In genomic region chr12:32059135-32059534, GRCm38 (mm10) we compare ENCODE assay signal across 10 mouse cellular contexts. TPM values are rescaled to one million over a fixed set of nuclear protein-coding genes. Genes with fewer than 3 reads are reported as not detected.
A peak's percentile ranks its signal among the peaks of the same experiment; 100 is the strongest.
DNase-seq lines count a peak whose midpoint lies in the region; ATAC-seq and TF ChIP-seq lines count a peak whose summit lies in the region.
"Had no signal": no experiment of that assay in that cellular context is flagged by ENCODE, and none has a peak within 500 bp of the region (broad histone marks: within the 10 kb centered on the region; RNA-seq: fewer than 3 reads in every experiment).

No protein-coding gene starts in this region.

- no peak for ATAC-seq in heart, embryonic 13.5 days (ENCODE audit: extremely low read depth, insufficient number of reproducible peaks, low FRiP score, low TSS enrichment)
- no peak for ATAC-seq in embryonic facial prominence, embryonic 12.5 days (ENCODE audit: insufficient number of reproducible peaks, insufficient read depth, low FRiP score, low TSS enrichment)
- no peak for ATAC-seq in hindbrain, embryonic 16.5 days
- ATAC-seq in midbrain, postnatal 0 days (ENCODE audit: low FRiP score), result no peak
- ATAC-seq in megakaryocyte progenitor cell, adult 5-6 weeks (replicated peaks; ENCODE audit: poor library complexity), result no peak

- 83% methylated on average over 2 of the region's 2 CpGs for WGBS in heart, embryonic 13.5 days
- WGBS in embryonic facial prominence, embryonic 12.5 days, result 51% methylated on average over 2 of the region's 2 CpGs
- WGBS in hindbrain, embryonic 16.5 days, result 22% methylated on average over 2 of the region's 2 CpGs
- 25% methylated on average over 2 of the region's 2 CpGs for WGBS in midbrain, postnatal 0 days

- intact Hi-C loops in heart, postnatal 36 days (cut with DNase I), result no loop called here

- H3K4me1 ChIP-seq in heart, embryonic 13.5 days, result peaks cover 37% of the 10 kb centered on the region
- H3K4me1 ChIP-seq in embryonic facial prominence, embryonic 12.5 days, result peaks cover 13% of the 10 kb centered on the region; the same call in 1 of the 2 replicates
- peaks cover 19% of the 10 kb centered on the region for H3K4me1 ChIP-seq in hindbrain, embryonic 16.5 days (ENCODE audit: control insufficient read depth, insufficient read depth, low read depth, low read length)
- peaks cover 6% of the 10 kb centered on the region; the same call in 1 of the 2 replicates for H3K4me1 ChIP-seq in midbrain, postnatal 0 days (ENCODE audit: insufficient read depth, low read length)

- H3K27me3 ChIP-seq in heart, embryonic 13.5 days (replicated peaks), result no peaks in the 10 kb centered on the region
- no peaks in the 10 kb centered on the region for H3K27me3 ChIP-seq in embryonic facial prominence, embryonic 12.5 days
- no peaks in the 10 kb centered on the region for H3K27me3 ChIP-seq in hindbrain, embryonic 16.5 days (replicated peaks; ENCODE audit: control insufficient read depth, insufficient read depth, low read length)
- no peaks in the 10 kb centered on the region for H3K27me3 ChIP-seq in midbrain, postnatal 0 days (ENCODE audit: insufficient read depth, low read length)

- DNase-seq in heart, postnatal 36 days, result no peak
- DNase-seq in midbrain, postnatal 0 days (ENCODE audit: low spot score), result no peak
- DNase-seq in spleen, adult 18-20 months, result no peak
- no peak for DNase-seq in urinary bladder, postnatal 36 days (ENCODE audit: low spot score in 2 of 2)
- DNase-seq: gastrocnemius, postnatal 14 days; kidney, adult 8-10 months had no signal

- no peak for TF ChIP-seq CTCF in midbrain, postnatal 0 days (IDR thresholded peaks at IDR 0.05)

- no peak overlapping the region for H3K27ac ChIP-seq in heart, embryonic 13.5 days (replicated peaks)
- H3K27ac ChIP-seq in embryonic facial prominence, embryonic 12.5 days, result no peak overlapping the region
- H3K27ac ChIP-seq in hindbrain, embryonic 16.5 days (ENCODE audit: low read depth, low read length), result peak overlapping the region; percentile 99
- H3K27ac ChIP-seq in midbrain, postnatal 0 days (ENCODE audit: low read depth, low read length), result peak overlapping the region; percentile 99

- no peak overlapping the region; the same call in 1 of the 2 replicates for H3K4me3 ChIP-seq in heart, embryonic 13.5 days
- H3K4me3 ChIP-seq in embryonic facial prominence, embryonic 12.5 days, result 0 out of 2 replicates have a peak overlapping the region, but pooled peaks have one; percentile 10
- peak overlapping the region; percentile 93 for H3K4me3 ChIP-seq in hindbrain, embryonic 16.5 days (ENCODE audit: low read length)
- peak overlapping the region; percentile 90 for H3K4me3 ChIP-seq in midbrain, postnatal 0 days (ENCODE audit: low read depth, low read length)

- H3K9ac ChIP-seq in heart, embryonic 13.5 days, result no peak overlapping the region
- no peak overlapping the region for H3K9ac ChIP-seq in embryonic facial prominence, embryonic 12.5 days
- peak overlapping the region; percentile 56 for H3K9ac ChIP-seq in hindbrain, embryonic 16.5 days (ENCODE audit: low read depth, low read length)
- H3K9ac ChIP-seq in midbrain, postnatal 0 days (replicated peaks; ENCODE audit: low read length, poor library complexity, severe bottlenecking), result peak overlapping the region; percentile 95

- H3K36me3 ChIP-seq in heart, embryonic 13.5 days, result no peaks in the 10 kb centered on the region
- H3K36me3 ChIP-seq in embryonic facial prominence, embryonic 12.5 days, result no peaks in the 10 kb centered on the region
- H3K36me3 ChIP-seq in hindbrain, embryonic 16.5 days (ENCODE audit: control insufficient read depth, insufficient read depth, low read length), result no peaks in the 10 kb centered on the region
- no peaks in the 10 kb centered on the region for H3K36me3 ChIP-seq in midbrain, postnatal 0 days (ENCODE audit: insufficient read depth, low read length)

- peak overlapping the region; percentile 97 for H3K4me2 ChIP-seq in heart, embryonic 13.5 days
- peak overlapping the region; percentile 61 for H3K4me2 ChIP-seq in embryonic facial prominence, embryonic 12.5 days (replicated peaks)
- peak overlapping the region; percentile 74 for H3K4me2 ChIP-seq in hindbrain, embryonic 16.5 days (ENCODE audit: low read length)
- H3K4me2 ChIP-seq in midbrain, postnatal 0 days (ENCODE audit: low read depth, low read length, poor library complexity, severe bottlenecking), result peak overlapping the region; percentile 71

- H3K9me3 ChIP-seq in heart, embryonic 13.5 days, result no peaks in the 10 kb centered on the region
- H3K9me3 ChIP-seq in embryonic facial prominence, embryonic 12.5 days, result no peaks in the 10 kb centered on the region
- no peaks in the 10 kb centered on the region for H3K9me3 ChIP-seq in hindbrain, embryonic 16.5 days (ENCODE audit: control insufficient read depth, low read length)
- H3K9me3 ChIP-seq in midbrain, postnatal 0 days (ENCODE audit: low read length), result no peaks in the 10 kb centered on the region

RNA-seq across cellular contexts. Expression of gene Prkar2b, which starts 2.0 kb away (rescaled TPM):
- polyA plus RNA-seq in heart, embryonic 13.5 days (2015; fragmentation: Nextera tagmentation; extraction: Ambion mirVana), result 11.8 and 13.6 TPM in 2 replicates
- total RNA-seq in heart, postnatal 36 days (2021), result 1 to 10 TPM; 2.5 to 9.3 TPM
- polyA plus RNA-seq in embryonic facial prominence, embryonic 12.5 days (2016; fragmentation: Nextera tagmentation; extraction: Ambion mirVana), result 47.0 and 49.0 TPM in 2 replicates
- polyA plus RNA-seq in hindbrain, embryonic 16.5 days (2015; fragmentation: Nextera tagmentation; extraction: Ambion mirVana), result 123 and 126 TPM in 2 replicates
- 182 and 231 TPM in 2 replicates for total RNA-seq in midbrain, postnatal 0 days (2014; rRNA removed)
- 121 and 132 TPM in 2 replicates for polyA plus RNA-seq in midbrain, postnatal 0 days (2015; fragmentation: Nextera tagmentation; extraction: Ambion mirVana)
- 94.3 and 99.4 TPM in 2 replicates for total RNA-seq in megakaryocyte progenitor cell, adult 5-6 weeks (2015)
- total RNA-seq in megakaryocyte progenitor cell, adult 5-6 weeks (2017), result 77.3 and 87.7 TPM in 2 replicates

Comparison
In these comparisons a context has a peak if more than half of its experiments do, and no peak if none do; other contexts are left out.
1. H3K27ac ChIP-seq: peak in hindbrain, embryonic 16.5 days (single experiment) and midbrain, postnatal 0 days (single experiment); none in heart, embryonic 13.5 days (single experiment) and embryonic facial prominence, embryonic 12.5 days (single experiment).
2. H3K9ac ChIP-seq: peak in hindbrain, embryonic 16.5 days (single experiment) and midbrain, postnatal 0 days (single experiment); none in heart, embryonic 13.5 days (single experiment) and embryonic facial prominence, embryonic 12.5 days (single experiment).
3. Peak in every context shown above with its lines, with median percentiles within 50 percentile points of each other: H3K4me2 ChIP-seq.